Mouse (Mus musculus) MEL (cell line): ENCODE data around the gene Spata31d1a.

Experiments used
- CTCF ChIP-seq, 3 experiments: IDR thresholded peaks in 2 of 3; conservative IDR thresholded peaks in 1 of 3; 2 replicates each; pipeline ENCODE4 v1.5.1; 2011 to 2012; ENCODE audit warnings: low read length in 3 of 3, low read depth in 2 of 3, mild to moderate bottlenecking in 2 of 3, improper control_type of control experiment in 1 of 3, inconsistent platforms in 1 of 3, mixed read lengths in 1 of 3, moderate library complexity in 1 of 3; ENCODE audit not compliant: control insufficient read depth in 1 of 3, insufficient read depth in 1 of 3, poor library complexity in 1 of 3, severe bottlenecking in 1 of 3
- EP300 ChIP-seq, 2 experiments: IDR thresholded peaks; 2 replicates each; pipeline ENCODE4 v1.6.1; 2011; ENCODE audit warnings: improper control_type of control experiment in 2 of 2, low read length in 2 of 2, low read depth in 1 of 2, mild to moderate bottlenecking in 1 of 2
- KAT2A ChIP-seq: conservative IDR thresholded peaks from 2 replicates; pipeline ENCODE4 v1.6.1; 2012; ENCODE audit warnings: low read depth, low read length, improper control_type of control experiment, inconsistent platforms
- POLR2A ChIP-seq, 2 experiments: IDR thresholded peaks; 2 replicates each; pipeline ENCODE4 v1.6.1; 2011 to 2012; ENCODE audit warnings: low read length in 2 of 2, mild to moderate bottlenecking in 2 of 2, control low read depth in 1 of 2, improper control_type of control experiment in 1 of 2, low read depth in 1 of 2, moderate library complexity in 1 of 2; ENCODE audit not compliant: control insufficient read depth in 1 of 2, insufficient read depth in 1 of 2, poor library complexity in 1 of 2
- ZNF384 ChIP-seq: IDR thresholded peaks from 2 replicates; pipeline ENCODE4 v1.6.1; 2012; ENCODE audit warnings: low read depth, mild to moderate bottlenecking, inconsistent platforms, low read length, improper control_type of control experiment

DNA sequence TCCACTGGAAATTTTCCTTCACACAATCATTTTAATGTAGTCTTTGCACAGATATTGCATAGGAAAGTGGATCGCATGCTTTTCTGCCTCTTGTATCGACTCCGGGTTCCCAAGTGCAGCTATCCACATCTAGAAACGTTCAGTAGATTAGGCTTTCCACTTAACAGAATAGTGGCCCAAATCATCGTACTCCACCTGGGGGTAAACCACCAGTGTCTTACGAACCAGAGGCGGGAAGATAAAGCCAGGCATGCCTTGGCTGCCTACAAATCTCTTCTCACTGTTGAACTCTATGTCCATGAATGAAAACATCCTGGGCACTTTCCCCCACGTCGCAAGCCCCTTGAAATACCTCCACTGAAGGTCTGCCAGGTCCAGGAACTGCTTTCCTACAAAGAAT lies 20.8 kb downstream of the Spata31d1a start:
- TF ChIP-seq CTCF (IDR thresholded peaks at IDR 0.05 in 2 of 3, conservative IDR thresholded peaks at IDR 0.05 in 1 of 3; ENCODE audit: control insufficient read depth in 1 of 3, insufficient read depth in 1 of 3, low read depth in 2 of 3, low read length in 3 of 3, poor library complexity in 1 of 3, severe bottlenecking in 1 of 3): no peak
- TF ChIP-seq EP300 (IDR thresholded peaks at IDR 0.05; ENCODE audit: low read depth in 1 of 2, low read length in 2 of 2): no peak
- TF ChIP-seq KAT2A: no peak
- TF ChIP-seq POLR2A (IDR thresholded peaks at IDR 0.05; ENCODE audit: control insufficient read depth in 1 of 2, insufficient read depth in 1 of 2, low read depth in 1 of 2, low read length in 2 of 2, poor library complexity in 1 of 2): no peak
- TF ChIP-seq ZNF384: no peak
